Mouse (Mus musculus) liver, adult 2 months (tissue): ENCODE measurements around the gene Sgms1.

Experiments used
- CTCF ChIP-seq: fragments of 200-500 bp; IDR thresholded peaks from 2 replicates; pipeline ENCODE4 v1.5.1; 2011; ENCODE audit warnings: low read depth, low read length, control low read depth
- POLR2A ChIP-seq: fragments of 200-500 bp; IDR thresholded peaks from 2 replicates; pipeline ENCODE4 v1.6.1; 2011; ENCODE audit warnings: low read length, control low read depth; ENCODE audit not compliant: insufficient read depth; ENCODE audit errors: extremely low read depth

- no peak for TF ChIP-seq POLR2A
- TF ChIP-seq CTCF: no peak
Measured at GRCm38 (mm10) chr19:32333544-32333943, 56.0 kb downstream of the Sgms1 start.
